In genomic region chr4:62286257-62286991, GRCm38 (mm10) we compare ENCODE assay signal across 8 mouse cellular contexts. TPM values are rescaled to one million over a fixed set of nuclear protein-coding genes. Genes with fewer than 3 reads are reported as not detected.
DNase-seq lines count a peak whose midpoint lies in the region; ATAC-seq and TF ChIP-seq lines count a peak whose summit lies in the region.

No protein-coding gene starts in this region.

- peak; percentile 46 for DNase-seq in c-Kit-positive CD71-positive TER-119-negative erythroid progenitor cells, embryonic 14.5 days (ENCODE audit: low read depth)
- DNase-seq in forebrain, embryonic 14.5 days (ENCODE audit: low spot score): peak; percentile 87
- peak; percentile 78 to 83 for DNase-seq in heart, postnatal 14 days
- peak; percentile 50 for DNase-seq in large intestine, adult 2 months (ENCODE audit: low read depth, low spot score)
- peak; percentile 77 to 83 for DNase-seq in lung, adult 18-20 months
- peak; percentile 73 for DNase-seq in testis, postnatal 14 days (ENCODE audit: low spot score)

- peak overlapping the region; percentile 84 for H3K4me2 ChIP-seq in forebrain, embryonic 14.5 days (ENCODE audit: low read length)
- peak overlapping the region; percentile 70 for H3K4me2 ChIP-seq in neural tube, embryonic 15.5 days

- peak overlapping the region; percentile 68 for H3K4me3 ChIP-seq in ES-Bruce4 (ENCODE audit: low read depth, low read length)
- H3K4me3 ChIP-seq in forebrain, embryonic 14.5 days (ENCODE audit: low read depth, low read length): peak overlapping the region; percentile 67
- H3K4me3 ChIP-seq in neural tube, embryonic 15.5 days (replicated peaks): peak overlapping the region; percentile 82

- no peaks in the 10 kb centered on the region for H3K9me3 ChIP-seq in ES-Bruce4 (replicated peaks; ENCODE audit: control insufficient read depth, insufficient read depth, low read length, poor library complexity, severe bottlenecking)
- no peaks in the 10 kb centered on the region for H3K9me3 ChIP-seq in forebrain, embryonic 14.5 days (replicated peaks; ENCODE audit: control insufficient read depth, low read length)
- H3K9me3 ChIP-seq in neural tube, embryonic 15.5 days (replicated peaks): no peaks in the 10 kb centered on the region

- intact Hi-C loops in heart, postnatal 14 days (cut with DNase I): loop anchor here (5.0 kb wide), 1 partner anchor 121 kb away; the partner anchor contains the start of genes Cdc26 and Prpf4

- TF ChIP-seq POLR2A in ES-Bruce4 (IDR thresholded peaks at IDR 0.05; ENCODE audit: insufficient read depth, low read length): no peak

- H3K27me3 ChIP-seq in ES-Bruce4 (ENCODE audit: control insufficient read depth, insufficient read depth, low read length, poor library complexity, severe bottlenecking): no peaks in the 10 kb centered on the region
- H3K27me3 ChIP-seq in forebrain, embryonic 14.5 days (replicated peaks; ENCODE audit: control insufficient read depth, insufficient read depth, low read length): no peaks in the 10 kb centered on the region
- H3K27me3 ChIP-seq in neural tube, embryonic 15.5 days (replicated peaks): no peaks in the 10 kb centered on the region

- no peak for TF ChIP-seq CTCF in ES-Bruce4 (IDR thresholded peaks at IDR 0.05; ENCODE audit: low read depth, low read length)

- H3K9ac ChIP-seq in ES-Bruce4 (ENCODE audit: low read depth, poor library complexity, severe bottlenecking): peak overlapping the region; percentile 38
- H3K9ac ChIP-seq in forebrain, embryonic 14.5 days (ENCODE audit: low read length): peak overlapping the region; percentile 68
- peak overlapping the region; percentile 62 for H3K9ac ChIP-seq in neural tube, embryonic 15.5 days (replicated peaks)

- H3K4me1 ChIP-seq in ES-Bruce4 (ENCODE audit: control insufficient read depth, insufficient read depth, low read length): peaks cover 3% of the 10 kb centered on the region
- 0 out of 2 replicates have a peak, but pooled peaks cover 2% of the 10 kb centered on the region for H3K4me1 ChIP-seq in forebrain, embryonic 14.5 days (ENCODE audit: control insufficient read depth, insufficient read depth, low read length)
- H3K4me1 ChIP-seq in neural tube, embryonic 15.5 days: peaks cover 26% of the 10 kb centered on the region

- under 1% methylated on average over 55 of the region's 55 CpGs for WGBS in forebrain, embryonic 14.5 days
- WGBS in large intestine, adult 2 months: under 1% methylated on average over 55 of the region's 55 CpGs
- 0% methylated on average over 55 of the region's 55 CpGs for WGBS in neural tube, embryonic 15.5 days

- no peaks in the 10 kb centered on the region for H3K36me3 ChIP-seq in ES-Bruce4 (ENCODE audit: control insufficient read depth, insufficient read depth, low read length, poor library complexity, severe bottlenecking)
- no peaks in the 10 kb centered on the region for H3K36me3 ChIP-seq in forebrain, embryonic 14.5 days (ENCODE audit: control insufficient read depth, insufficient read depth, low read length)
- no peaks in the 10 kb centered on the region for H3K36me3 ChIP-seq in neural tube, embryonic 15.5 days

- no peak for TF ChIP-seq EP300 in ES-Bruce4 (IDR thresholded peaks at IDR 0.05; ENCODE audit: insufficient read depth, low read depth, low read length)

- ATAC-seq in forebrain, embryonic 14.5 days: peak; percentile 97
- ATAC-seq in neural tube, embryonic 15.5 days (ENCODE audit: low FRiP score): peak; percentile 96

- H3K27ac ChIP-seq in ES-Bruce4 (ENCODE audit: insufficient read depth, low read length): 0 out of 2 replicates have a peak overlapping the region, but pooled peaks have one; percentile 64
- no peak overlapping the region for H3K27ac ChIP-seq in forebrain, embryonic 14.5 days (ENCODE audit: low read depth, low read length)
- H3K27ac ChIP-seq in neural tube, embryonic 15.5 days (replicated peaks): peak overlapping the region; percentile 77

RNA-seq across cellular contexts. Expression of gene Slc31a2, which starts 24.1 kb away (rescaled TPM):
- 7.8 and 8.5 TPM in 2 replicates for polyA plus RNA-seq in ES-Bruce4 (2011; ENCODE audit: insufficient read depth, insufficient read length, low read depth, missing spikeins)
- polyA plus RNA-seq in forebrain, embryonic 14.5 days (2014; fragmentation: Nextera tagmentation; extraction: Ambion mirVana): 4.0 and 7.2 TPM in 2 replicates
- total RNA-seq in heart, postnatal 14 days (2021): 10 to 100 TPM; 16.2 to 17.2 TPM
- polyA plus RNA-seq in large intestine, adult 2 months (2012; rRNA removed): 10.7 and 12.7 TPM in 2 replicates
- polyA plus RNA-seq in neural tube, embryonic 15.5 days (2015; fragmentation: Nextera tagmentation; extraction: Ambion mirVana): 15.9 and 18.0 TPM in 2 replicates

RNA-seq across cellular contexts. Expression of gene Zfp37, which starts 55.6 kb away (rescaled TPM):
- 7.3 and 12.7 TPM in 2 replicates for polyA plus RNA-seq in ES-Bruce4 (2011; ENCODE audit: insufficient read depth, insufficient read length, low read depth, missing spikeins)
- polyA plus RNA-seq in forebrain, embryonic 14.5 days (2014; fragmentation: Nextera tagmentation; extraction: Ambion mirVana): 17.7 and 20.2 TPM in 2 replicates
- 1 to 10 TPM; 2.3 to 2.8 TPM for total RNA-seq in heart, postnatal 14 days (2021)
- polyA plus RNA-seq in large intestine, adult 2 months (2012; rRNA removed): 0.30 and 0.42 TPM in 2 replicates
- 23.2 and 25.9 TPM in 2 replicates for polyA plus RNA-seq in neural tube, embryonic 15.5 days (2015; fragmentation: Nextera tagmentation; extraction: Ambion mirVana)
